ENCODE assay signal across 8 mouse cellular contexts in the genomic region with DNA sequence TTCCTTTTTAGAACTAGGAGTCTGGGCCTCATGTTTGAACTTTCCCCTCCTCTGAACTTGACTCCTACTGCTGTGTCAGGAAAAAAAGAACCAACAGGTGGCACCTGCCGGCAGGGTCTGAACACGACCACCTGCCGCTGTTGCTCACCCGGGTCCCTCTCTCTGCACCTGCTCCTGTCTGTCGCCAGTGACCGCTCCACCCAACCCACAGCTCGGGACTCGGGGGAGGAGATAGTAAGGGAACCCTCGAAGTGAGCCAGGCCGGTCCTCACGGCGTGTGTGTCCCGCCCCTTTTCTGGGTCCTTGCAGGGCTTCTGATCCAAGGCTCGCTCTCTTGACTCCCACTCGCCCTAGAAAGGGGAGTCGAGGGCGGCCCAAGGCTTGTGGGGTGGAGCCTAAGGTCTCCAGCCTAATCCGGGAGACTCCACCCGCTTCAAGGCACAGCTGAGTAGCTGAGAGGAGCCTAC. TPM values are rescaled to one million over a fixed set of nuclear protein-coding genes. Genes with fewer than 3 reads are reported as not detected.
DNase-seq lines count a peak whose midpoint lies in the region; ATAC-seq and TF ChIP-seq lines count a peak whose summit lies in the region.

TSS of gene Mamstr (plus strand) at position 417 of the 467 bp plus-strand sequence.

- H3K9me3 ChIP-seq in limb, embryonic 13.5 days = 0 out of 2 replicates have a peak, but pooled peaks cover 12% of the 10 kb centered on the region

- no peak for ATAC-seq in limb, embryonic 13.5 days (ENCODE audit: low FRiP score, low read depth)

- intact Hi-C loops in heart, adult 2 months (cut with DNase I) = loop anchor here (1.0 to 5.0 kb wide), 2 partner anchors 12 to 43 kb away; partner anchors contain the start of genes Ntn5 and Rasip1

- DNase-seq in heart, adult 2 months = no peak
- DNase-seq in heart, adult 8-10 months (ENCODE audit: low spot score) = no peak
- DNase-seq in lung, adult 2 months = no peak
- DNase-seq in lung, adult 18-20 months = no peak
- DNase-seq in cerebellum, adult 9-10 months = peak; percentile 71
- DNase-seq in frontal cortex, postnatal 36 days (ENCODE audit: low spot score in 2 of 2) = no peak
- DNase-seq in layer of hippocampus, postnatal 14 days (ENCODE audit: low spot score in 2 of 2) = no peak

- H3K27me3 ChIP-seq in heart, adult 2 months (ENCODE audit: control insufficient read depth, insufficient read depth, low read length) = no peaks in the 10 kb centered on the region
- no peaks in the 10 kb centered on the region for H3K27me3 ChIP-seq in limb, embryonic 13.5 days

- H3K79me2 ChIP-seq in heart, adult 2 months (replicated peaks; ENCODE audit: control insufficient read depth, insufficient read depth, low read length) = no peaks in the 10 kb centered on the region

- H3K4me2 ChIP-seq in limb, embryonic 13.5 days (replicated peaks) = peak within 1 kb of the TSS; percentile 80

- no peak within 1 kb of the TSS; the same call in 1 of the 2 replicates for H3K4me3 ChIP-seq in heart, adult 2 months
- H3K4me3 ChIP-seq in lung, adult 2 months (replicated peaks; ENCODE audit: extremely low read depth, low read depth, low read length) = no peak within 1 kb of the TSS
- peak within 1 kb of the TSS; percentile 55; the same call in 1 of the 2 replicates for H3K4me3 ChIP-seq in limb, embryonic 13.5 days

- no peak for TF ChIP-seq POLR2A in heart, adult 2 months (IDR thresholded peaks at IDR 0.05; ENCODE audit: insufficient read depth, low read depth, low read length)
- 0 out of 2 replicates have a peak, but pooled peaks have one; percentile 2 for TF ChIP-seq POLR2A in lung, adult 2 months (IDR thresholded peaks at IDR 0.05; ENCODE audit: borderline replicate concordance, extremely low read depth, low read depth, low read length)

- no peak for TF ChIP-seq EP300 in heart, adult 2 months (IDR thresholded peaks at IDR 0.05; ENCODE audit: insufficient read depth, low read depth, low read length)

- H3K9ac ChIP-seq in heart, adult 2 months (ENCODE audit: low read depth, low read length) = no peak within 1 kb of the TSS
- peak within 1 kb of the TSS; percentile 3 for H3K9ac ChIP-seq in limb, embryonic 13.5 days

- peaks cover 9% of the 10 kb centered on the region for H3K36me3 ChIP-seq in heart, adult 2 months (ENCODE audit: control insufficient read depth, insufficient read depth, low read length)
- H3K36me3 ChIP-seq in limb, embryonic 13.5 days = peaks cover 17% of the 10 kb centered on the region

- H3K4me1 ChIP-seq in heart, adult 2 months (ENCODE audit: control insufficient read depth, insufficient read depth, low read length) = peaks cover 26% of the 10 kb centered on the region
- peaks cover 17% of the 10 kb centered on the region for H3K4me1 ChIP-seq in lung, adult 2 months (ENCODE audit: control insufficient read depth, insufficient read depth, low read length)
- H3K4me1 ChIP-seq in limb, embryonic 13.5 days = peaks cover 41% of the 10 kb centered on the region

- 54% methylated on average over 19 of the region's 19 CpGs for WGBS in heart, adult 2 months
- 42% methylated on average over 19 of the region's 19 CpGs for WGBS in lung, adult 2 months
- WGBS in limb, embryonic 13.5 days = 24% methylated on average over 19 of the region's 19 CpGs

- peak within 1 kb of the TSS; percentile 63 for H3K27ac ChIP-seq in heart, adult 2 months
- H3K27ac ChIP-seq in limb, embryonic 13.5 days = peak within 1 kb of the TSS; percentile 58; the same call in 1 of the 2 replicates

- no peak for TF ChIP-seq CTCF in heart, adult 2 months (IDR thresholded peaks at IDR 0.05)
- no peak for TF ChIP-seq CTCF in lung, adult 2 months (IDR thresholded peaks at IDR 0.05; ENCODE audit: insufficient read depth, low read length)

RNA-seq across cellular contexts. Expression of gene Mamstr, which starts in this region (rescaled TPM):
- total RNA-seq in heart, adult 2 months (2021) = 1 to 10 TPM; 3.8 to 4.0 TPM
- polyA plus RNA-seq in heart, adult 2 months (2012; rRNA removed) = 11.3 and 12.0 TPM in 2 replicates
- total RNA-seq in heart, adult 8-10 months (2022) = 1 to 10 TPM; 2.0 to 5.9 (median 5.1) TPM
- 8.6 and 13.2 TPM in 2 replicates for polyA plus RNA-seq in lung, adult 2 months (2012; rRNA removed)
- polyA plus RNA-seq in limb, embryonic 13.5 days (2015; fragmentation: Nextera tagmentation; extraction: Ambion mirVana) = 11.4 TPM in 2 replicates
- 1 to 10 TPM; 1.7 to 1.8 TPM for total RNA-seq in layer of hippocampus, postnatal 14 days (2021)
